Mouse (Mus musculus) limb, embryonic 14.5 days (tissue): Measurements from ENCODE around the gene Fam219b. TPM values are rescaled to one million over a fixed set of nuclear protein-coding genes. Genes with fewer than 3 reads are reported as not detected.
A peak's percentile ranks its signal among the peaks of the same experiment; 100 is the strongest.

Experiments
- ATAC-seq: fragments of 200-750 bp; cut with Nextera tagmentation; 2 replicates; pipeline ENCODE4 v1.8.0; 2017; ENCODE audit warnings: low read depth, moderate number of reproducible peaks, moderate TSS enrichment; ENCODE audit not compliant: low FRiP score
- DNase-seq: peaks from one replicate; pipeline ENCODE4 v3.0.0-alpha.2; 2015; ENCODE audit warnings: low spot score
- H3K27ac ChIP-seq: fragments of 300-500 bp; sonication (generic); replicated peaks from 2 replicates; pipeline ENCODE4 v1.5.1; 2014; ENCODE audit warnings: low read depth, mild to moderate bottlenecking, low read length, moderate library complexity, mixed read lengths
- H3K27me3 ChIP-seq: fragments of 300-500 bp; sonication (generic); 2 replicates; pipeline ENCODE4 v1.6.1; 2014; ENCODE audit warnings: low read length, mixed read lengths; ENCODE audit not compliant: control insufficient read depth, insufficient read depth
- H3K36me3 ChIP-seq: fragments of 300-500 bp; sonication (generic); 2 replicates; pipeline ENCODE4 v1.6.1; 2014; ENCODE audit warnings: mild to moderate bottlenecking, low read length, moderate library complexity, mixed read lengths; ENCODE audit not compliant: control insufficient read depth, insufficient read depth
- H3K4me1 ChIP-seq: fragments of 300-500 bp; sonication (generic); 2 replicates; pipeline ENCODE4 v1.6.1; 2014; ENCODE audit warnings: antibody characterized with exemption, low read length, mixed read lengths; ENCODE audit not compliant: control insufficient read depth, insufficient read depth
- H3K4me2 ChIP-seq: fragments of 300-500 bp; sonication (generic); replicated peaks from 2 replicates; pipeline ENCODE4 v1.6.1; 2014; ENCODE audit warnings: low read depth, mild to moderate bottlenecking, low read length, moderate library complexity; ENCODE audit not compliant: severe bottlenecking
- H3K4me3 ChIP-seq: fragments of 300-500 bp; sonication (generic); replicated peaks from 2 replicates; pipeline ENCODE4 v1.5.1; 2014; ENCODE audit warnings: low read length
- H3K9ac ChIP-seq: fragments of 300-500 bp; sonication (generic); 2 replicates; pipeline ENCODE4 v1.6.1; 2014; ENCODE audit warnings: mild to moderate bottlenecking, low read depth, low read length, moderate library complexity; ENCODE audit not compliant: severe bottlenecking
- H3K9me3 ChIP-seq: fragments of 300-500 bp; sonication (generic); 2 replicates; pipeline ENCODE4 v1.6.1; 2016; ENCODE audit warnings: low read length; ENCODE audit not compliant: control insufficient read depth
- POLR2A ChIP-seq: fragments of 200-500 bp; IDR thresholded peaks from 2 replicates; pipeline ENCODE4 v1.8.0; 2012; ENCODE audit warnings: inconsistent platforms, mild to moderate bottlenecking, moderate library complexity, borderline replicate concordance; ENCODE audit not compliant: insufficient read depth, insufficient read length; ENCODE audit errors: extremely low read depth
- WGBS: fragments of 180-500 bp; shearing (Covaris S2); extraction: QIAGEN DNeasy Blood & Tissue Kit; methylation state at CpG from one replicate; pipeline ENCODE4 v1.1.7; 2014; 5-methylcytosine and 5-hydroxymethylcytosine counted together
- polyA plus RNA-seq, 2 experiments: library from polyadenylated mRNA; depleted of rRNA in 1 of 2; stranded (reverse) in 1 of 2; unstranded in 1 of 2; fragments of >200 nt; fragmentation: Nextera tagmentation in 1 of 2; extraction: Ambion mirVana in 1 of 2; gene quantifications; 2 replicates each; pipeline versions ENCODE4 v1.2.1 to v1.2.3; 2012 to 2014

The Fam219b gene
- polyA plus RNA-seq (2012; rRNA removed), result 16.2 and 19.0 TPM in 2 replicates
- polyA plus RNA-seq (2014; fragmentation: Nextera tagmentation; extraction: Ambion mirVana), result 25.2 and 27.0 TPM in 2 replicates

DNA sequence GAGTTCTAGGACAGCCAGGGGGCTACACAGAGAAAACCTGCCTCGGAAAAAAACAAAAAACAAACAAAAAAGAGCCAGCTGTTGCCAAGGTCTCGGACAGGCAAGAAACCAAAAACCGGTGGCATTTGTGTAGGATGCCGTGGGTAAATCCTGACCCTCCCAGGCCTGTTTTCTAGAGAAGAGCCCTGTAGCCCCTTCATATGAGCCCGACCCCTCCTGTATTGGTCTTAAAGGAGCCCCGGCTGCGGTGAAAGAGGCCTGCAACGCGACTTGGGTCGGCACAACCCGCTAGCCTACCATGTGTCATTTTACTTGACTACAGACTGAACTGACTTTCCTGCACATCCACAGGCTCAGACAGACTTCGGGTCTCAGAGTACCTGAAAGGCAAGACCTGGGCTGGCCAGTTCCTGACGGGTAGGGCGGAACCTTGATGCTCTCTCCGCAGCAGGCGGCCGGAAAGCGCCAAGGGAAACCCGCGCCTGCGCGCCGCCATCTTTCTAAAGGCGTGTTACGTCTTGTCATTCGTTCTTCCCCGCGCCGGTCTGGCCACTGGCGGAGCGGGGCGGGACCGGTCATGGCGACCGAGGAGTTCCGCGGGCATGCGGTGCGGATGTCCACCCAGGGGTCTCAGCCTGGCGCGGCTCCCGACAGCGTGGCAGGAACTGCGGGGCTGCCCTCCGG is at the start of gene Fam219b:
Gene Fam219b (plus strand): TSS at position 485 of the 684 bp plus-strand sequence.
- TF ChIP-seq POLR2A, result peak; percentile 43; the same call in 1 of the 2 replicates
- Histone ChIP-seq H3K4me3 (peak within 1 kb of the TSS; percentile 55), H3K4me2 (peak within 1 kb of the TSS; percentile 79), H3K9me3 (no peaks in the 10 kb centered on the region), H3K27me3 (no peaks in the 10 kb centered on the region), H3K4me1 (peaks cover 13% of the 10 kb centered on the region), H3K9ac (peak within 1 kb of the TSS; percentile 71), H3K27ac (peak within 1 kb of the TSS; percentile 62), H3K36me3 (peaks cover 44% of the 10 kb centered on the region)
- DNase-seq (peak; percentile 90), ATAC-seq (peak; percentile 92)
- WGBS, result 4% methylated on average over 42 of the region's 45 CpGs

DNA sequence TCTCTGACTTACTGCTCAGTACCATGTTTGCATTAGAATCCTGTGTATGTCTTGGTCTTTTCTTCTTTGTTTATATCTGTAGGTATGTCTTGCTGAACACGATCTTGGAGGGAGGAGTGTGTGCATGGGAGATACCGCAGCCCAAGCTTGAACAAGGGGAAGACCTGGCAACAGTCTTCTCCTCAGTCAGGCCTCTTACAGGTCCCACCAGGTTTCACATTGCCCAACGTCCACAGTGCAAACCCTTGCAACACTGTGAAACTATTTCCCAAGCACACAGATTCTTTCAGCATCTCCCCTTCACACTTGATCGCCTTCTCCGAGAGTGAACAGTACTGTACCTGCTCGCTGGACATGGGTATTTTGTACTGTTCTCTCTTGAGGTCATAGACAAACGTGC is 49.5 kb upstream of the Fam219b start:
- DNase-seq, result no peak
- H3K27ac ChIP-seq, result no peak overlapping the region
- H3K36me3 ChIP-seq, result no peaks in the 10 kb centered on the region
- no peaks in the 10 kb centered on the region for H3K9me3 ChIP-seq
- no peaks in the 10 kb centered on the region for H3K4me1 ChIP-seq
- TF ChIP-seq POLR2A, result no peak
- no peak for ATAC-seq
- H3K27me3 ChIP-seq, result no peaks in the 10 kb centered on the region
- 78% methylated on average over 7 of the region's 7 CpGs for WGBS
- H3K4me3 ChIP-seq, result no peak overlapping the region
- no peak overlapping the region for H3K4me2 ChIP-seq
- H3K9ac ChIP-seq, result no peak overlapping the region

DNA sequence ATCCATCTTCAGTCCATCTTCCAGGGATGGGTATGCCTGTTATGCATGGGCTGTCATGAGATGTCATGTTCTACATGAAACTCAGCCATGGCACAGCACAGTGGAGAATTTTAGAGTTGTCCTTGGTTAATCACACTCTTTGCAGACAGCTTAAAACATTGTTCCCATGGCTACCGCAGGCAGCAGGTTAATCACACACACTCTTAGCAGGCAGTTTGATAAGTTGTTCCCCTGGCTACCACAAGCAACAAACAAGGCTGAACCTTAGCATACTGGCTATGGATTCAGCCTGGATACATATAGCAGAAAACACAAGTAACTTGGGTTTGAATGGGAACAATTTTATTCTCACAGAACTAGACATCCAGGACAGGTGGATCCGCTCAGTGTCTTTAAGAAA is 43.8 kb upstream of the Fam219b start:
- no peaks in the 10 kb centered on the region for H3K27me3 ChIP-seq
- H3K4me1 ChIP-seq, result no peaks in the 10 kb centered on the region
- H3K9me3 ChIP-seq, result no peaks in the 10 kb centered on the region
- H3K4me2 ChIP-seq, result no peak overlapping the region
- DNase-seq (no peak), ATAC-seq (no peak)
- TF ChIP-seq POLR2A, result no peak
- H3K4me3 ChIP-seq, result no peak overlapping the region
- no peak overlapping the region for H3K27ac ChIP-seq
- H3K36me3 ChIP-seq, result no peaks in the 10 kb centered on the region
- H3K9ac ChIP-seq, result no peak overlapping the region
- 96% methylated on average over 2 of the region's 2 CpGs for WGBS

DNA sequence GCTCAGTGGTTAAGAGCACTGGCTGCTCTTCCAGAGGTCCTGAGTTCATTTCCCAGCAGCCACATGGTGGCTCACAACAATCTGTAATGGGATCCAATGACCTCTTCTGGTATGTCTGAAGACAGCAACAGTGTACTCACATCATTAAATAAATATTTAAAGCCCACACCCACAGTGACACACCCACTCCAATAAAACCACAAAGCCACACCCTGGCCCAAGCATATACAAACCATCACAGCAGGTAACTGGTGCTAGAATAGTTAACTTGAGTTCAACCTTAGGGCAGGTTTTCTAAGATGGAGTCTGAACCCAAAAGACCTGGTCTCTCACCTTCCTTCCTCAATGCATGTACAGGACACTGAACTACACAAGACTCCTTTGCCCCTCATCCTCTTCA is 42.4 kb upstream of the Fam219b start:
- TF ChIP-seq POLR2A, result no peak
- Histone ChIP-seq H3K27ac (no peak overlapping the region), H3K27me3 (peaks cover 14% of the 10 kb centered on the region; the same call in 1 of the 2 replicates), H3K36me3 (no peaks in the 10 kb centered on the region), H3K9me3 (no peaks in the 10 kb centered on the region), H3K4me1 (no peaks in the 10 kb centered on the region), H3K9ac (no peak overlapping the region), H3K4me3 (no peak overlapping the region), H3K4me2 (no peak overlapping the region)
- no peak for DNase-seq
- no peak for ATAC-seq

DNA sequence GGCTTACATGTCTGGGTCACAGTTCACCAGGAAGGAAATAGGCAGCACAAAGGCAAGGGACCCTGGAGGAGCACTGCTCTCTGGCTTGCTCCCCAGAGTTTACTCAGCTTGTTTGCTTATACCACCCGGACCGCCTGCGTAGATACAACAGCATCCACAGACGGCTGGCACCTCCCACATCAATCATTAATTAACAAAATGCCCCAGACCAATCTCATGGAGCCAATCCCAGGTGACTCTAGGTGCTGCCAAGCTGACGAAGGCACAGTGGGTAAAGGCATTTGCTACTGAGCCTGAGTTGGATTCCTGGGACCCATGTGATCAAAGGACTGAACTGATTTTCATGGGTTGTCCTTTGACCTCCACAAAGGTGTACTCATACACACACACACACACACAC is 40.1 kb upstream of the Fam219b start:
- TF ChIP-seq POLR2A, result no peak
- DNase-seq (no peak), ATAC-seq (no peak)
- H3K36me3 ChIP-seq, result no peaks in the 10 kb centered on the region
- H3K9me3 ChIP-seq, result no peaks in the 10 kb centered on the region
- no peak overlapping the region for H3K9ac ChIP-seq
- 73% methylated on average over 5 of the region's 5 CpGs for WGBS
- peaks cover 35% of the 10 kb centered on the region for H3K27me3 ChIP-seq
- H3K4me1 ChIP-seq, result 0 out of 2 replicates have a peak, but pooled peaks cover under 1% of the 10 kb centered on the region
- H3K4me3 ChIP-seq, result no peak overlapping the region
- H3K4me2 ChIP-seq, result no peak overlapping the region
- H3K27ac ChIP-seq, result no peak overlapping the region
